Mouse (Mus musculus): ENCODE data around the gene Nrap. TPM values are rescaled to one million over a fixed set of nuclear protein-coding genes. Genes with fewer than 3 reads are reported as not detected.

Gene Nrap
- total and polyA plus RNA-seq, 3 experiments = 0.08 to 0.11 TPM; not detected in 1

GRCm38 (mm10) chr19:56342006-56342405, 47.8 kb downstream of the Nrap start:
- no peak for TF ChIP-seq MYC (IDR thresholded peaks at IDR 0.05; ENCODE audit: low read depth, low read length)
- no peak for TF ChIP-seq NRF1 (IDR thresholded peaks at IDR 0.05; ENCODE audit: insufficient read depth, low read depth, low read length, poor library complexity, severe bottlenecking)
- no peak for TF ChIP-seq USF2 (IDR thresholded peaks at IDR 0.05; ENCODE audit: borderline replicate concordance in 1 of 2, insufficient read depth in 1 of 2, low read depth in 1 of 2, low read length in 2 of 2)
- no peak for TF ChIP-seq EP300 (IDR thresholded peaks at IDR 0.05; ENCODE audit: low read depth in 1 of 2, low read length in 2 of 2)
- H3K9me3 ChIP-seq (replicated peaks; ENCODE audit: insufficient read depth, low read length) = no peaks in the 10 kb centered on the region
- H3K27ac ChIP-seq (ENCODE audit: control insufficient read depth, low read depth, low read length) = no peak overlapping the region
- no peaks in the 10 kb centered on the region for H3K36me3 ChIP-seq (ENCODE audit: control insufficient read depth in 1 of 2, insufficient read depth in 2 of 2, low read length in 2 of 2)
- no peaks in the 10 kb centered on the region for H3K79me2 ChIP-seq (ENCODE audit: control insufficient read depth, insufficient read depth, low read length, poor library complexity)
- H3K9ac ChIP-seq (ENCODE audit: control insufficient read depth, low read depth, low read length, poor library complexity, severe bottlenecking) = no peak overlapping the region
- no peak overlapping the region for H3K4me3 ChIP-seq (ENCODE audit: control insufficient read depth in 1 of 2, insufficient read depth in 1 of 2, low read depth in 2 of 2, low read length in 2 of 2)
- no peaks in the 10 kb centered on the region for H3K4me1 ChIP-seq (ENCODE audit: control insufficient read depth in 1 of 2, insufficient read depth in 2 of 2, low read length in 2 of 2)
- no peak for DNase-seq (ENCODE audit: low read depth, low spot score)
- peaks cover 0 to 2% of the 10 kb centered on the region in 2 experiments; a peak in 1 of 4 replicates for H3K27me3 ChIP-seq (ENCODE audit: control insufficient read depth in 1 of 2, insufficient read depth in 2 of 2, low read length in 2 of 2)

DNA sequence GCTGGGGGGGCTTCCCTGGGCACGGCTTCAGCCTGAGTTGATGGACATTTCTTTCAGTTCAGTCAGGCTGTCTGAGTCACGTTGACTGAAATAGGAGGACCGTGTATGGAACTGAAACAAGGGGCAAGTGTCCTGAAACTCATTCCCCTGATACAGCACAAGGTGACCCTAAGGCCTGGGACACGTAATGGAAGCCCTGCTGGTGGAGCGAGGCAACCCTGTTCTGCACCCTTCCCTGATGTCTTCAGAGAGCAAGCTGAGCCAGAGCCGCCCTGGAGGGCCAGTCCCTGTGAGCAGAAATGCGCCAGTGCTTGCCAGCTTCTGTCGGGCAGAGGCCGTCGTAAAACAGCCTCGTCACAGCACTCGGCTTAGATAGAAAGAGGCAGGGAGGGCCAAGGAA, 53.0 kb downstream of the Nrap start:
- no peak for DNase-seq (ENCODE audit: low read depth, low spot score)
- H3K4me1 ChIP-seq (ENCODE audit: control insufficient read depth in 1 of 2, insufficient read depth in 2 of 2, low read length in 2 of 2) = no peaks in the 10 kb centered on the region
- no peaks in the 10 kb centered on the region; a peak in 1 of 4 replicates for H3K27me3 ChIP-seq (ENCODE audit: control insufficient read depth in 1 of 2, insufficient read depth in 2 of 2, low read length in 2 of 2)
- no peaks in the 10 kb centered on the region for H3K36me3 ChIP-seq (ENCODE audit: control insufficient read depth in 1 of 2, insufficient read depth in 2 of 2, low read length in 2 of 2)
- H3K9me3 ChIP-seq (replicated peaks; ENCODE audit: insufficient read depth, low read length) = no peaks in the 10 kb centered on the region
- H3K27ac ChIP-seq (ENCODE audit: control insufficient read depth, low read depth, low read length) = no peak overlapping the region
- no peak for TF ChIP-seq CTCF (IDR thresholded peaks at IDR 0.05 in 2 of 3, conservative IDR thresholded peaks at IDR 0.05 in 1 of 3; ENCODE audit: control insufficient read depth in 1 of 3, insufficient read depth in 1 of 3, low read depth in 2 of 3, low read length in 3 of 3, poor library complexity in 1 of 3, severe bottlenecking in 1 of 3)
- TF ChIP-seq BHLHE40 (IDR thresholded peaks at IDR 0.05; ENCODE audit: borderline replicate concordance, low read depth, low read length) = no peak
- no peak for TF ChIP-seq POLR2AphosphoS5 (IDR thresholded peaks at IDR 0.05; ENCODE audit: borderline replicate concordance, low read depth, low read length)
- TF ChIP-seq MAZ (IDR thresholded peaks at IDR 0.05; ENCODE audit: low read depth, low read length) = no peak
- TF ChIP-seq MAFK (IDR thresholded peaks at IDR 0.05; ENCODE audit: borderline replicate concordance, low read depth, low read length) = no peak
- TF ChIP-seq MXI1 (IDR thresholded peaks at IDR 0.05; ENCODE audit: low read depth, low read length) = no peak
- TF ChIP-seq ZMIZ1 (IDR thresholded peaks at IDR 0.05; ENCODE audit: low read depth, low read length) = no peak
- no peak for TF ChIP-seq ETS1 (IDR thresholded peaks at IDR 0.05; ENCODE audit: low read depth, low read length)
- TF ChIP-seq SMC3 (IDR thresholded peaks at IDR 0.05; ENCODE audit: low read depth, low read length) = no peak
- TF ChIP-seq ELF1 (IDR thresholded peaks at IDR 0.05; ENCODE audit: low read depth, low read length) = no peak
- no peak for TF ChIP-seq JUND (IDR thresholded peaks at IDR 0.05; ENCODE audit: low read depth, low read length)
- no peak for TF ChIP-seq MYC (IDR thresholded peaks at IDR 0.05; ENCODE audit: low read depth, low read length)
- TF ChIP-seq NRF1 (IDR thresholded peaks at IDR 0.05; ENCODE audit: insufficient read depth, low read depth, low read length, poor library complexity, severe bottlenecking) = no peak
- TF ChIP-seq SIN3A (IDR thresholded peaks at IDR 0.05; ENCODE audit: low read length) = no peak
- TF ChIP-seq EP300 (IDR thresholded peaks at IDR 0.05; ENCODE audit: low read depth in 1 of 2, low read length in 2 of 2) = no peak
- TF ChIP-seq POLR2AphosphoS2 (IDR thresholded peaks at IDR 0.05; ENCODE audit: low read length) = no peak
- H3K4me3 ChIP-seq (ENCODE audit: control insufficient read depth in 1 of 2, insufficient read depth in 1 of 2, low read depth in 2 of 2, low read length in 2 of 2) = no peak overlapping the region
- no peak overlapping the region for H3K9ac ChIP-seq (ENCODE audit: control insufficient read depth, low read depth, low read length, poor library complexity, severe bottlenecking)
- no peaks in the 10 kb centered on the region for H3K79me2 ChIP-seq (ENCODE audit: control insufficient read depth, insufficient read depth, low read length, poor library complexity)
